Mouse (Mus musculus): Measurements from ENCODE around the gene Ppp1r26. TPM values are rescaled to one million over a fixed set of nuclear protein-coding genes. Genes with fewer than 3 reads are reported as not detected.

The Ppp1r26 gene
- polyA plus RNA-seq, 1 experiment from 2014 or later = 1.1 TPM

DNA sequence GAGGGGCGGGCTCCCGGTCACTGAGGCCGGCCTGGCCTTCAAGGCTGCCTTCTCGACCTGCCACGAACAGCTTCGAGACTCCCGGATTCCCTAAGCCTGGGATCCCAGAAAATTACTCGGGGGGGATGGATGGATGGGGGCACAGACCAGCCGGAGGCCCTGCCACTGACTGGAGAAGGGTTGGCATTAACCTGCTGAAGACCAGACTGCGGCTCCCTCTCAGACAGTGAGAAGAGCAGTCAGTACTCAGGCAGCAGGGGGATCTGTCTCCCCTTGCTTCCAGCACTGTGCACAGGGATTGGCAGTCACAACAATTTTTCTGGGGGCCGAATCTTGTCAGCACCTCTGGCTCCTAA, 693 bp downstream of the Ppp1r26 start:
- H3K9me3 ChIP-seq (ENCODE audit: control insufficient read depth, low read length) = no peaks in the 10 kb centered on the region
- H3K36me3 ChIP-seq (ENCODE audit: control insufficient read depth, insufficient read depth, low read length) = no peaks in the 10 kb centered on the region
- 0 out of 2 replicates have a peak, but pooled peaks have one; percentile 13 for ATAC-seq (ENCODE audit: low FRiP score, low TSS enrichment)
- H3K4me3 ChIP-seq (ENCODE audit: low read depth, low read length) = peak overlapping the region; percentile 72
- no peak overlapping the region for H3K27ac ChIP-seq (replicated peaks)
- H3K27me3 ChIP-seq (ENCODE audit: control insufficient read depth, insufficient read depth, low read length) = no peaks in the 10 kb centered on the region
- H3K4me2 ChIP-seq (replicated peaks; ENCODE audit: low read depth) = peak overlapping the region; percentile 96
- H3K4me1 ChIP-seq (replicated peaks; ENCODE audit: control insufficient read depth, insufficient read depth) = 0 out of 2 replicates have a peak, but pooled peaks cover 2% of the 10 kb centered on the region
- H3K9ac ChIP-seq (ENCODE audit: low read length) = peak overlapping the region; percentile 79
- no peak for TF ChIP-seq CTCF (IDR thresholded peaks at IDR 0.05; ENCODE audit: low read depth)
- DNase-seq (ENCODE audit: low spot score) = no peak
- WGBS = 7% methylated on average over 9 of the region's 11 CpGs

DNA sequence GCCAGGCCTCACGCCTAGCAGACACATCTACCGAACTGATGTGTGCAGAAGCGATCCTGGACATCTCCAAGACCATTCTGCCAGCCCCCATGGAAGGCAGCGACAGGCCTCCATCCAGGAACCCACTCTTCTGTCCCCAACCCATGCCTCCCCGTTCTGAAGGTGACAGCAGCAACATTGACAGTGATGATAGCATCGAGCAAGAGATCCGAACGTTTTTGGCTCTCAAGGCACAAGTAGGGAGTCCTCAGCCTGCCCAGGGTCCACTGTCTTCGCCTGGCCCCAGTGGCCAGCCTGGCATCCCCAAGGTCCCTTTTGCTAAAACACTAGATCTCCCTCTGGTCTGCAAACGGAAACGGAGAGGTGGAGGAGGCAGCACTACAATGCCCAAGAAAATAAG, 5.1 kb downstream of the Ppp1r26 start:
- H3K4me3 ChIP-seq (ENCODE audit: low read depth, low read length) = no peak overlapping the region
- WGBS = 91% methylated on average over 11 of the region's 11 CpGs
- no peak for TF ChIP-seq CTCF (IDR thresholded peaks at IDR 0.05; ENCODE audit: low read depth)
- no peak for TF ChIP-seq EP300 (optimal IDR thresholded peaks at IDR 0.05)
- no peak overlapping the region for H3K9ac ChIP-seq (ENCODE audit: low read length)
- DNase-seq (ENCODE audit: low spot score) (no peak), ATAC-seq (ENCODE audit: low FRiP score, low TSS enrichment) (no peak)
- no peak overlapping the region for H3K4me2 ChIP-seq (replicated peaks; ENCODE audit: low read depth)
- no peaks in the 10 kb centered on the region for H3K36me3 ChIP-seq (ENCODE audit: control insufficient read depth, insufficient read depth, low read length)
- H3K9me3 ChIP-seq (ENCODE audit: control insufficient read depth, low read length) = no peaks in the 10 kb centered on the region
- 0 out of 2 replicates have a peak, but pooled peaks cover 2% of the 10 kb centered on the region for H3K4me1 ChIP-seq (replicated peaks; ENCODE audit: control insufficient read depth, insufficient read depth)
- H3K27me3 ChIP-seq (ENCODE audit: control insufficient read depth, insufficient read depth, low read length) = no peaks in the 10 kb centered on the region
- H3K27ac ChIP-seq (replicated peaks) = no peak overlapping the region

DNA sequence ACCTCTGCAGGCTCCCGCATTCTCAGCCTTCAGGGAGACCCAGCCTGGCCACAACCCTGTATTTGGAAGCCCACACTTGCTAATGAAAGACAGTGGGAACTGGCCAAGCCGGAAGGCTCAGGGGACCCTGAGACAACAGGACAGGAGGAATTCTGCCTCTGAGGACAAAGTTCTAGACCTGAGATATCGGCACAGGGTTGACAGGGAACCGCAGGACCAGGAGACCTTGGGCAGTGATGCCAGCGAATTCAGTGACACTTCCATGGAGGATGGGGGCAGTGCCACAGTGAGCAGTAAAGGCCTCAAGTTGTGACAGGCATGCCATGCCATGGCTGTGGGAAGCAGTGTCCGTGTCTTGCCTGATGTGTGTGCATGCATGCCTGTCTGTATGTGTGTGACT, 6.9 kb downstream of the Ppp1r26 start:
- H3K27me3 ChIP-seq (ENCODE audit: control insufficient read depth, insufficient read depth, low read length) = no peaks in the 10 kb centered on the region
- H3K36me3 ChIP-seq (ENCODE audit: control insufficient read depth, insufficient read depth, low read length) = no peaks in the 10 kb centered on the region
- H3K27ac ChIP-seq (replicated peaks) = no peak overlapping the region
- H3K4me1 ChIP-seq (replicated peaks; ENCODE audit: control insufficient read depth, insufficient read depth) = no peaks in the 10 kb centered on the region
- no peak overlapping the region for H3K4me3 ChIP-seq (ENCODE audit: low read depth, low read length)
- WGBS = 76% methylated on average over 6 of the region's 6 CpGs
- DNase-seq (ENCODE audit: low spot score) (no peak), ATAC-seq (ENCODE audit: low FRiP score, low TSS enrichment) (no peak)
- no peak for TF ChIP-seq CTCF (IDR thresholded peaks at IDR 0.05; ENCODE audit: low read depth)
- TF ChIP-seq EP300 (optimal IDR thresholded peaks at IDR 0.05) = no peak
- no peak overlapping the region for H3K4me2 ChIP-seq (replicated peaks; ENCODE audit: low read depth)
- no peaks in the 10 kb centered on the region for H3K9me3 ChIP-seq (ENCODE audit: control insufficient read depth, low read length)
- H3K9ac ChIP-seq (ENCODE audit: low read length) = no peak overlapping the region

DNA sequence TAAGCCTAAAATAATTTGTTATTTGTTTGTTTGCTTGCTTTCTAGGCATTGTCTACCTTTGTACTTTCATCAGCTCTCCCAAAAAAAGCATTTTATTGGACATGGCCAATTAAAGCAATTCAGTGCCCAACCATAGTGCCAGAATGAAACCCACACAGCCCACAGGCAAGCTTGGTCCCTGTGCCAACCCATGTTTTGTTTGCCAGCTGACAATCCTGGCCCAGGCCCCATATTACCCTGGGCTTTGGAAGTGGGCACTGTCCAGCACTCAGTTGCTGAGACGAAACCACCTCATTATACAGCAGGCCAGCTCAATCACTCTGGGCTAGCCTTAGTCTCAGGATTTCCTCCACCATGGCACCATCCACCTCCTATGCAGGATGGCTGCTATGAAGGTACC, 10.0 kb downstream of the Ppp1r26 start:
- H3K4me3 ChIP-seq (ENCODE audit: low read depth, low read length) = no peak overlapping the region
- ATAC-seq (ENCODE audit: low FRiP score, low TSS enrichment) = no peak
- no peak overlapping the region for H3K9ac ChIP-seq (ENCODE audit: low read length)
- H3K9me3 ChIP-seq (ENCODE audit: control insufficient read depth, low read length) = no peaks in the 10 kb centered on the region
- H3K27ac ChIP-seq (replicated peaks) = no peak overlapping the region
- 81% methylated on average over 1 of the region's 1 CpGs for WGBS
- H3K27me3 ChIP-seq (ENCODE audit: control insufficient read depth, insufficient read depth, low read length) = no peaks in the 10 kb centered on the region
- no peak overlapping the region for H3K4me2 ChIP-seq (replicated peaks; ENCODE audit: low read depth)
- H3K36me3 ChIP-seq (ENCODE audit: control insufficient read depth, insufficient read depth, low read length) = no peaks in the 10 kb centered on the region
- no peaks in the 10 kb centered on the region for H3K4me1 ChIP-seq (replicated peaks; ENCODE audit: control insufficient read depth, insufficient read depth)
- TF ChIP-seq CTCF (IDR thresholded peaks at IDR 0.05; ENCODE audit: low read depth) (no peak), EP300 (optimal IDR thresholded peaks at IDR 0.05) (no peak)
- no peak for DNase-seq (ENCODE audit: low spot score)

DNA sequence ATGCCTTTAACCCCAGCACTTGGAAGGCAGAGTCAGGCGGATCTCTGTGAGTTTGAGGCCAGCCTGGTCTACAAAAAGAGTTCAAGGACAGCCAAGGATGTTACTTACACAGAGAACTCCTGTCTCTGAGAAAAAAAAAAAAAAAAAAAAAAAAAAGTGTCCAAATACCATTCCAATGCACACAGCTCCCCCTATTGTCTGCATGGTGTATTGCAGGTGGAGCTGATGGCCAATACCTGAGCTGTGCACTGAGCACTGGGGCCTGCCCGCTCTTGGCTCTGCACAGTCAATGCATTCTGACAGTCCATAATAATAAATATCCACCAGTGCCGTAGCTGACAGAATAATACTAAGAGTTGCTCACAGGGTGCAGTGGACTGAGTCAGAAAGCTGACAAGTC, 17.3 kb downstream of the Ppp1r26 start:
- H3K9me3 ChIP-seq (ENCODE audit: control insufficient read depth, low read length) = no peaks in the 10 kb centered on the region
- no peak overlapping the region for H3K9ac ChIP-seq (ENCODE audit: low read length)
- WGBS = 61% methylated on average over 3 of the region's 3 CpGs
- ATAC-seq (ENCODE audit: low FRiP score, low TSS enrichment) (no peak), DNase-seq (ENCODE audit: low spot score) (peak; percentile 38)
- H3K4me1 ChIP-seq (replicated peaks; ENCODE audit: control insufficient read depth, insufficient read depth) = peaks cover 3% of the 10 kb centered on the region; the same call in 1 of the 2 replicates
- peak; percentile 70 for TF ChIP-seq CTCF (IDR thresholded peaks at IDR 0.05; ENCODE audit: low read depth)
- no peak for TF ChIP-seq EP300 (optimal IDR thresholded peaks at IDR 0.05)
- H3K4me3 ChIP-seq (ENCODE audit: low read depth, low read length) = no peak overlapping the region
- no peaks in the 10 kb centered on the region for H3K27me3 ChIP-seq (ENCODE audit: control insufficient read depth, insufficient read depth, low read length)
- no peak overlapping the region for H3K27ac ChIP-seq (replicated peaks)
- H3K4me2 ChIP-seq (replicated peaks; ENCODE audit: low read depth) = no peak overlapping the region
- no peaks in the 10 kb centered on the region for H3K36me3 ChIP-seq (ENCODE audit: control insufficient read depth, insufficient read depth, low read length)

DNA sequence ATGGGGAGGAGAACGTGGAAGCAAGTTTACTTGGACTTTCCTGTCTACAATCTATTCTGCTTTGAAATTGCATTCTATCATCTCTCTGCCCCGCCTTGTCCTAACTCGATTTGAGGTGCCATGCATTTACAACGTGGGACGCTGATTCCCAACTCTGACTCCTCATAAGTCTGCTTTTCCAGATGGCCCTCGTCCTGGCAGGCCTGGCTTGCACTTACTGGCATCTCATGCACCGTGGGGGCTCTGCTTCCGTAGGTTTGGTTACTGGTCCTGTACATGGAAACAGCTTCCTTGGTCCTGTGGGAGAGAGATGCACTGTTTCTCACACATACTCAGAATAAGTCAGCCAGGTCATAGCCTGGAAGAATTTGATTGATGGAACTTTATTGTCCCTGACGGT, 18.3 kb downstream of the Ppp1r26 start:
- TF ChIP-seq CTCF (IDR thresholded peaks at IDR 0.05; ENCODE audit: low read depth) (no peak), EP300 (optimal IDR thresholded peaks at IDR 0.05) (no peak)
- Histone ChIP-seq H3K9ac (ENCODE audit: low read length) (no peak overlapping the region), H3K4me2 (replicated peaks; ENCODE audit: low read depth) (no peak overlapping the region), H3K36me3 (ENCODE audit: control insufficient read depth, insufficient read depth, low read length) (peaks cover 6% of the 10 kb centered on the region; the same call in 1 of the 2 replicates), H3K27me3 (ENCODE audit: control insufficient read depth, insufficient read depth, low read length) (no peaks in the 10 kb centered on the region), H3K27ac (replicated peaks) (no peak overlapping the region), H3K4me1 (replicated peaks; ENCODE audit: control insufficient read depth, insufficient read depth) (peaks cover 3% of the 10 kb centered on the region; the same call in 1 of the 2 replicates), H3K9me3 (ENCODE audit: control insufficient read depth, low read length) (no peaks in the 10 kb centered on the region), H3K4me3 (ENCODE audit: low read depth, low read length) (no peak overlapping the region)
- DNase-seq (ENCODE audit: low spot score) (no peak), ATAC-seq (ENCODE audit: low FRiP score, low TSS enrichment) (no peak)
- 73% methylated on average over 9 of the region's 9 CpGs for WGBS
